Mouse (Mus musculus) heart, postnatal 4 days (tissue): Measurements from ENCODE around the gene Armh2. TPM values are rescaled to one million over a fixed set of nuclear protein-coding genes. Genes with fewer than 3 reads are reported as not detected.

Experiments
- DNase-seq: peaks from one replicate; pipeline ENCODE4 v3.0.0; 2021
- total RNA-seq, 2 experiments: library from RNA; stranded (reverse); gene quantifications; 2 replicates each; pipeline ENCODE4 v1.2.3; 2021

The Armh2 gene
- total RNA-seq, result not detected

DNA sequence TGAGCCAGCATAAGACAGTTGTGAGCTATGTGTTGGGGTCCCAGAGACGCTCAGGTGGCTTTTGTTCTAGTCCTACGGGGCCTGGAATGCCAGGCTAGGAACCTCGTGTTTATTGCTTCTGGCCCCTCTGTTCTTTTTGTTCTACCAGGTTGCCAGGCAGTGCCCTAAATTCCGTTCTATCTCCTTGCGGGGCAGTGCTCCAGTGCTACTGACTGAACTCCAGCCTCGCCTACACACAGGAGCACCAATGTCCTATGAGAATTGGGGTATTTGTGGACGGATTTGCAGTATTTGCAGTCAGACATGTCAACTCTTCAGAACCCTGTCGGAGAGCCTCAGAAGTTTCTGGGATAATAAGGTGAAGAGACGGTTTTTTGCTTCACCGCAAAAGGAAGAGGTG, at the start of gene Armh2:
Gene Armh2 (plus strand): TSS at position 205 of the 400 bp plus-strand sequence.
- DNase-seq, result no peak

DNA sequence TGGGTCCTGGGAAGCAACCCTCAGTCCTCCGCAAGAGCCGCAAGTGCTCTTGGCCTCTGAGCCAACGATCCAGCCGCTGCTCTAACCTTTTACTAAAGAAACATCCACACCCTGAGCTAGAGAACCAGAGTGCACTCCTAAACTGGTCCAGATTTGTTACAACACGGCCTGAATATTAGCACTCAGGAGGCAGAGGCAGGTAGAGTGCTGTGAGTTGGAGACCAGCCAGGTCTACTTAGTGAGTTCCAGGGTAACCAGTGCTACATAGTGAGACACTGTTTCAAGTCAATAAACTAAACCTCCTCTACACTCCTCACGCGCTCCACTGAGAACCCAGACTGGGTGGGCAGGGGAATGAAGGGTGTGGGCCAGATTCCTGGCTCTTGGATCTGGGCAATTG, 47.7 kb upstream of the Armh2 start:
- DNase-seq, result no peak

DNA sequence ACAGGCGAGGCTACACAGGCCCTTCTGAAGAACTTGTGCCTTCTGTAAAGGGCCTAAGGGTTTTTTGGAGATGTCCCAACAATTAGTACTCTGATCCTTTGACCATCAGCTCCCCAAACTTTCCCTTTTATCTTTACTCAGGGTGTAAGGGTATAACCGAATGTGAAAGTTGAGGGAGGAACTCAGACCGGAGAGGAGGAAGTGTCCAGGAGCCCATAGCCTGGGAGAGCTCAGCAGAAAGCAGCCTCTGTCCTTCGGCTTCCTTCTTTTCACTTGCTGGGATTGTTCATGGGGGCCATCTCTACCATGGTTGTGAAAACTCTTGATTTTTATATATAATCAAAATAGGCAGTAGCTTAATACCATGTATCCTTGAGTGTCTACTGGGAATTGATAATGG, 42.3 kb upstream of the Armh2 start:
- DNase-seq, result no peak

DNA sequence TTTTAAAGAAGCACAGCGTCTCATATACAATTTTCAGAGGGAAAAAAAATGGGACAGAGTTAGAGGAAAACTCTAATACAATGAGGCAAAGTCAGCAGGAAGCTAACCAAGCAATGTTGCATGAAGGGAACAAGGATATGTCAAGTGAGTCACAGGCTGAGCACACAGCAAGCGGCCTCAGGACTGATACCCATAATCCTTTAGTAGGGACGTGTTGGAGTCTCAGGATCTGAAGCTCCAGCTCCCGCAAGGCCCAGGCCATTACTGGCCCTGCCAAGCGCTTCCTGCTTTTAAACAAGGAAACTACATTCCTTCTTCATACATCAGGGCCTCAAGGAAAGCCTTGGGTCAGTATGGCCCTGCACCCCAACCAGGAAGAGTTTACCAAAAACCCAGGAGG, 38.9 kb upstream of the Armh2 start:
- no peak for DNase-seq

DNA sequence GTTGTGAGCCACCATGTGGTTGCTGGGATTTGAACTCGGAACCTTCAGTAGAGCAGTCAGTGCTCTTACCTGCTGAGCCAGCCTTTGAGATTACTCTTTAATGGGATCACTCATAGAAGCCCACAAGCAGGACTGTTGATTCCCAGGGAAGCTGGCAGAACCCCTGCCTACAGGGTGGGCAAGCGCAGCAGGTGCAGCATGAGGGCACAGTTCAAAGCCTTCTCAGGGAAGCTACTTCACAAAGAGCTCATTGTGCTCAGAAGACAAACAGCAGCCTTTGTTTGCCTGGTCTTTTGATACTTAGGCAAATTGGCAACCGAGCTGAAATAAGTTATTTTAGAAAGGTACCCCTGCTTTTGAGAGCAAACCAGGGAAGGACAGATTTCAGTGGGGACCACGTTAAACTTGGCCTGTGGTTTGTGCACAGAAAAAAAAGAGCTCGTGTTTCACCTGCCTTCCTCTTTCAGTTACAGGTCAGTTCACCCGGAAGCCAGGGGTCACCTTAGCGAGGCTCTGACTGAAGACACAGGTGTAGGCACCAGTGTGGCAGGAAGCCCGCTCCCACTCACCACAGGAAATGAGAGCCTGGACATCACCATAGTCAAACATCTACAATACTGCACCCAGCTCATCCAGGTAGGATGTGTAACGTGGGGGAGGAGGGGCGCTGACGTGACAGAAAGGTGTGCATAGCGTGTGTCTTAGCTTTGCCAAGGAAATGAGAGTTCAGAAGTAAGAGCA, 31.2 kb upstream of the Armh2 start:
- no peak for DNase-seq

DNA sequence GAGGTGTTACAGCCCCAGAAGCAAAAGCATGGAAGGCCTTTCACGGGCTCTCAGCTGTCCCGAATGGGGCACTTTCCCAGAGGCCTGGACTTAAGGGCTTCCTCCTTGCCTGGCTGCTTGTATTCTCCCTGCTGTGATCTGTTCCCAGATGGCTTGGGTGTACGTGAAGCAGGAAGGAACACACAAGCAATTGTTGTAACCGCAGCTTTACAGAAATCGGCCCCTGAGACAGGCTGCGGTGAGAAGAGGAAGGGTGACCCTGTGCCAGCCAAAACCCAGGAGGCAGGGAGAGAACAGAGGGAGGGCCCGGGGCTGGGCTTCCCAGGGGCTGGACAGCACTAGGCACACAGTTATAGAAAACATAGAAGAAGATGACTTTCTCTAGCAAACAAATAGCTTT, 30.1 kb upstream of the Armh2 start:
- no peak for DNase-seq

DNA sequence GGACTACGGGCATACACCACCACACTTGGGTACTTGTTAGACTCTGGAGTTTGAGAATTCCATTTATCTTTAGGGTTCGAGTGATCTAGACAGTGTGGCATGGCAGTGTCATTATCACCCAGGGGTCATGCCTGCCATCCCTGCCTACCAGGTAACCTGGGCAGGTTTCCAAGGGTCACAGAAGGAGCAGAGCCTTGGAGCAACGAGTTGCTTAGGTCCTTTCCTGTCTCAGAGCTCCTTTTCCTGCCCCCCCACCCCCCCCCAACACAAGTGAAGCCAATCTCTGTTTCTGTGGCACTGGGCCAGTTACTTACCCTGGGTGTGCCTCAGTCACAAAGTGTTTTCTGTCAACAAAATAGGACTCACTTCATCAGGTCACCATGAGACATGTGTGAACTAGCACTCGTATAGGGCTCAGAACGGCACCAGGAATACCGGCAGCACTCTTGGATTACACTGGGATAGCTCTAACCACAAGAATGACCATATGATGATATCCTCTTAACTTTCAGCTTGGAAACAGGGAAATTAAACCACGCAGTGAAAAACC, 28.4 kb upstream of the Armh2 start:
- DNase-seq, result no peak

DNA sequence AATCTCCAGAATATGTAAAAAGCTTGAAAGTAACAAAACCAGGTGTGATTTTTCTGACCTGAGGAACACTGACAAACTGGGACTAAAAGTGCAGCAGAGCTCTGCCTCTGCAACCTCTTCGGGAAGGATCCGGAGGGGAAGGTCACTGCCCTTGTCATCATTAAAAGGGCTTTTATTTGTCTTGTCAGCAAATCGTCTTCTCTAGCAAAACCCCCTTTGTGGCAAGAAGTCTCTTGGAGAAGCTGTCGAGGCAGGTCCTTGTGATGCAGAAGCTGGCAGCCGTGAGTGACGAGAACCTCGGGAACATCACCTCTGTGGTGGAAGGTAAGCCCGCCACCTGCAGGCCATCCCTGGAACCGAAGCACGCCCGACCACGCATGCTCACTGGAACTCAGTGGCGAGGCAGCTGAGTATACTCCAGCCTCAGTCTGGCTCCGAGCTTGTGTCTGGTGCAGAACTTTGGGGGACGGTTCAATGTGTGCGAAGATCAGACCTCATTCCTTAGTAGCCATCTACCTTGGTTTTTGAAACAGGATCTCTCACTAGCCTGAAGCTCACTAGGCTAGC, 27.5 kb upstream of the Armh2 start:
- DNase-seq, result peak; percentile 94

DNA sequence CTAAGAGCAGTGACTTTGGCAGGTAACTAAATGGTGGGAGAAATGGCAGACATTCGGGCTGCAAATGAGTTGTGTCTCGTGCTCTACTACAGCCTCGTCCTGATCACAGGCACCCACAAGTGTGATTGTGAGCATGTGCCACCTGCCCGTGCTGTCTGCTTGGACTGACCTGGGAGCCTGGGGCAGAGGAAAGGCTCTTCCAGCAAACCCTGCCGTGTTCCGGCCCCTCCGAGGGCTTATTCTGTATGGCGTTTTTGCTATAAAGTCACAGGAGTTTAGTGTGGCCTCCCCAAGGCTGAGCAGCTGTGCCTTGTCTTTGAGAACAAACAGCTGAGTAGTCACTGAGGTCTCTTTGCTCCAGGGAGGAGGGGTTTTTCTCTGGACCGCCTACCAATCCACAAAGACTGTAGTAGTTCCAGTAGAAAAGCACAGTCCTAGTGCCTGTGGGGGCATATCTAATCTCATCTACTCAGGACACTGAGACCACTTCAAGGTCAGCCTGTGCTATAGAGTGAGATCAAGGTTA, 26.6 kb upstream of the Armh2 start:
- DNase-seq, result no peak

DNA sequence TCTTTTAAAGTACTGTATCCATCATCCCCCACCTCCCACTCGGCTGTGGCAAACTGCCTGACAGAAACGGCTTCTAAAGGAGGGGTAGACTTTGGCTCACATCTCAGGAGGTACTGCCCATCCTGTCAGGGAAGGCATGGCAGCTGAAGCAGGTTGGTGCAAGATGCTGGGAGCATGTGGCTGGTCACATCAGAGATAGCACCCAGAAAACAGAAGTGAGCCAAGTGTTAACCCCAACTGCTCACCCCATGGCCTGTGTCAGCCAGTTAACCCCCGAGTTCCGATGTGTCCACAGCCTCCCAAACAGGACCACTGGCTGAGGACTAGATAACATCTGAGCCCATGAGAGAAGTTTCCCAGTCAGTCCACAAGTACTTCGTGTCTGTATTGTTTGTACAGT, 25.4 kb upstream of the Armh2 start:
- DNase-seq, result no peak

DNA sequence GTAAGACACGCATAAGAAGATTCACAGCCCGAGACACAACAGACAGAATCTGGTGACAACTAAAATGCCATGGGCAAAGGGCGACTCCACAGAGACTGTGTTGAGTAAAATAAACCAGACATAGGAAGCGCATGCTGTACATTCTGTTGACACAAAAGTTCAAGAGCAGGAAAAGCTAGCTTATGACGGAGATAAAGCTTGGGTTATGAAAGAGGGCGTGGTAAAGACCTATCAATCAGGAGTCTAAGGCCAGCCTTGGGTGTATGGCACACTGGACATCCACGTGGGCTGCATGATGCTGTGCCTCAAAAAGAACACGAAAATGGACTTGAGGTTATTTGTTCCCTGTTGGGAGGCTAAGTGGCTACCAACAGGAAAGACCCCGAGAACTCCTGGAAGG, 24.6 kb upstream of the Armh2 start:
- DNase-seq, result no peak

DNA sequence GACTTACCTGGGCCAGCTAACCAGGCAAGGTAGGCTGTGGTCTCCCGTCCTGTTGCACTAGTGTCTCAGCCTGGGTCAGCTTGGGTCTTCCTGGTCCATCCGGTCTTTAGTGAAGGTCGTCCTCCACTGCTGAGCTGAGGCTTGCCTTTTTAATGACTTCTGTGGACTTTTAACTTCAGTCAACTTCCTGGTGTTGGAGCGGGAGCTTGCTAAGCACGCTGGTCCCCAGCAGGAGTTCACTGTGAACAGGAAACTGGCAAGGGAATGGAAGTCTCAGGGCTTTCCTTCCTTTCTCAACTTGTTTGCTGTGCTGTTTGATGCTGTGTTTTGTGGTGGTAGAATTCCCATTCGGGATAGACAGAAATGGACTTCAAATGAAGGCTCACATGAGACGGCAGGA, 23.4 kb upstream of the Armh2 start:
- DNase-seq, result no peak

DNA sequence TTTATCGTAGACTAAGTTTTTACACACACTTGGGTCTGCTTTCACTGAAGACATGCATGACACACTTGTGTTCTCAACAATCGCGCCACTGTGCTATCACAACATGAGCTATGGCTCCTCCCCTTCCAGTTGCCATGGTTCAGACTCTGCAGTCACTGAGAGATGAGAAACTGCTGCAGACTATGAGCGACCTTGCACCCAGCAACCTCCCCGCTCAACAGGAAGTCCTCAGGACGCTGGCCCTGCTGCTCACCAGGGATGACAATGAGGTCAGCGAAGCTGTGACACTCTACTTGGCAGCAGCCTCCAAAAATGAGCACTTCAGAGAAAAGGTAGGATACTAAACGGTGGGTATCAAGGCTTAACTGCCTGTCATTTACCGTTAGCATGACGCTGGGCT, 19.5 kb upstream of the Armh2 start:
- no peak for DNase-seq

DNA sequence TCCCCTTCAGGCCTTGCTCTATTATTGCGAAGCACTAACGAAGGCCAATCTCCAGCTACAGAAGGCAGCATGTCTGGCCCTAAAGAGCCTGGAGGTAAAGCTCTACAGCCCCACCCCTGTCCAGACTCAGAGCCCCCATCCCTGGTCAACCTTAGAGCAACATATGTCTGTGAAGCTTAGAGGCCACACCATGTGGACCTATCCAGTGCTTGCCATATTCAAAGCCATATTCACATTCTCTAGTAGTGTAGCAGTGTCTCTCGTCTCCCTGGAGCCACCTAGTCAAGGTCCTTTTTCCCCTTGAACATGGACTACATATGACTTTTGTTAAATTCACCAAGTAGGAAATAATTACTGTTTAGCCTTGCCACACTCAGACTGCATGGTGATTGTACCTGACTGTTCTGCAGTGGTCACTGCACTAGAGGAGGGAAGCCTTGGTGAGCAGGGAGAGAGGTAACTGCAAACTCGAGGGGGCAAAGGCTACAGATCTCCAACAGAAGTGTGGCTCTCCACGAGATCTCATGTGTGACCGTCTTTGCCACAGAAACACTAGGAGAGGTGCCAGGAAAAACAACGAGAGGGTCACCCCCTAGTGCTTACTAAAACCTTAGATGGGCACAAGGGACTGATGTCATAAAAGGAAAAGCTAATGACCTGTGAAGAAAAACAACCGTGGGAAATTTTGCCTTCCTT, 17.2 kb upstream of the Armh2 start:
- DNase-seq, result no peak

DNA sequence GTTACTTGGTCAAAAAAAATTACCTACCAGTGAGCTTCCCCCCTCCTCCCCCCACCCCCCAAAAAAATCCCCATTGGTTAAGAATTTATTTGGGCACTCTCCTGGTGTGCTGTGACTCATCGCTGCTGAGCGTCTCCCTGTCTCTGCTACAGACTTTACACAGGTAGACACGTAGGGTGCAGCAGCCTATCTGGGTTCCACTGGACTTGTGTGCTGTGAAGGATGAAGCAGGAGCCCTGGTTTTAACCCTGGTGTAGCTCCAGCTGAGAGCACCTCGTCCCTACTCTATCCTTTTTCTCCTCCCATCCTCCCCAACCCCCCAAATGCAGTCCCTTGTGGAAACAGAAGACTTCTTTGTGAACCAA, 16.7 kb upstream of the Armh2 start:
- no peak for DNase-seq

DNA sequence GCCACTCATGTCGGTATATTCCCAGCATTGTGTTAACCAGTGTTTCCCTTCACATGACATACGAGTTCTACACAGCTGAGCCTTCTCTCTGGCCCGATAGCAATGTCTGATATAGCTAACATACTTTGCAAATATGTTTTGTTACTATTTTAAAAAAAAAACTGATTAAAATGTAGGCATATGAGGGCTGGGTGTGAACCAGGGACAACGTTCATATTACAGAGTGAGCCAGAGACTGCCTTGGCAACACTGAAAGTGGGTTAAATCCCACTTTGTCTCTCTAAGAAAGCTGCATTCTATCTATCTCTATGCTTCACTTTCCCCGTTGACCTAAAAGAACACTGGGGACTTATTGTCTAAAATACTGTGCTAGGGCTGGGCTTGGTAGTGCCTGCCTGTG, 11.9 kb upstream of the Armh2 start:
- no peak for DNase-seq

DNA sequence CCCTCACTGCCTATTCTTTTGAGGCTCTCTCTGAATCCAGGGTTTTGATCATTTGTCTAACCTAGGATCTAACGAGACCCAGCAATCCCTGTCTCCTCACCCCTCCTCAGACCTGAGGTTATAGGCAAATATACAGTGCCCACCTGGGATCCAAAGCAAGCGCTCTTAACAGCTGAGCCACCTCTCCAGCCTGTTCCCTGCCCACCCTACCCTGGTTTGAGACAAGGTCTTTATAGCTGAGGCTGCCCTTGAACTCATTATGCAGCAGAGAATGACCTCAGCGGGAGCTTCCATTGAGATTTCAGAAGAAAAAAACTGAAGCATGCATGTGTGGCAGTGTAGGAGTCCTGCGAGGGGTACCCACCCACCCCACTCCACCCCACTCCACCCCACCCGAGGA, 6.5 kb upstream of the Armh2 start:
- DNase-seq, result no peak

DNA sequence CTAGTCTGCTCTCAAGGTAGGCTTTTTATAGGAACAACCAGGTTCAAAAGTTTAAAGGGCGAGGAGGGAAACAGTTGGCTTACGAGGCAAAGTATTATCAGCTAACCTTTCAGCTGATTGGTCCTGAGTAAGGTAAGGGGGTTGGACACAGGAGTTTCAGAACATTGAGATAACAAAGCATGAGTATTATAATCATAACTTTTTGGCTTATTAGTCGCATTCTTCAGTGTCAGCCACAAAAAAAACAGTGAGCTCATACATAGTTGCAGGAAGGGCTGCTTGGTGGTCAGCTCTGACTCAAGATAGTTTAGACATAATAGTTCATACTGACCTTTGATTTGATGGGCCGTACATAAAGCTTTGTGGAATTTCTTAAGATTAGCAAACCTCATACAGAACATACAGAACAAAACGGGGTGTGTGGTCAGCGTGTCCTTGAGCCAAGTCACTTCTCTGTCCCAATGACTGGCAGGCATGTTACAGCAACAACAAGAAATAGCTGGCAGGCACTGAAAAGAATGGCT, 5.4 kb upstream of the Armh2 start:
- DNase-seq, result no peak

DNA sequence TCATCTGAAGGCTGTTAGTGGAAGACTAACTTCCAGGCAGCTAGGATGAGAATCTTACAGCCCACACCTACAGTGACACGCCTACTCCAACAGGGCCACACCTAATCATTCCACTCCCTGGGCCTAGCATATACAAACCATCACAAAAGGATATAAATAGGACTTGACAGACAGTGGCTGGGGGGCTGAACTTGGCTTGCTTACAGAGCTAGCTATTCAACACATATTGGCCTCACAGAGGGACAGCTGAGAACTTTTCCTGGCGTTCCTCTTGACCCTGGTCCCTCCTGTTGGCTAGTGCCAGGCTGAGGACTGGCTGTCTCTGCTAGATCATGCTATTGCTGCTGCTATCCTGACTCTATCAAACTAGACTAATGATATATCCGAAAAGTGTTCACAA, 6.8 kb downstream of the Armh2 start:
- peak; percentile 39 for DNase-seq

DNA sequence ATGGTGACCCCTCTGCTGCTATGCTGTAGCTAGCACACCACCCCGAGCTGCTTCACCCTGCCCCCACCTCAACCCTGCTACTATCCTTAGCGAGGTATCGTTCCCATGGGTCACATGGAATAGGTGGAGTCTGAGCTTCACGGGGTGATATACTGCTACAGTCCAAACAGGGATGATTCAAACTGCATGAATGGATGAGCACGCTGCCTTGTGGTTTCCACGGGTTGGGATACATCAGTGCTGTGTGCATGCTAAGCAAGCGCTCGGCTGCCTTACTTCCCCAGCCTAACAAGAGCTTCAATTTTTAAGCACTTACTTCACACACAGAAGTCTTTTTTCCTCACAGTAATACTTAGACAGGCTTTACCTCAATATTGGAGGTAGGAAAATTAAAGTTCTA, 9.8 kb downstream of the Armh2 start:
- no peak for DNase-seq

DNA sequence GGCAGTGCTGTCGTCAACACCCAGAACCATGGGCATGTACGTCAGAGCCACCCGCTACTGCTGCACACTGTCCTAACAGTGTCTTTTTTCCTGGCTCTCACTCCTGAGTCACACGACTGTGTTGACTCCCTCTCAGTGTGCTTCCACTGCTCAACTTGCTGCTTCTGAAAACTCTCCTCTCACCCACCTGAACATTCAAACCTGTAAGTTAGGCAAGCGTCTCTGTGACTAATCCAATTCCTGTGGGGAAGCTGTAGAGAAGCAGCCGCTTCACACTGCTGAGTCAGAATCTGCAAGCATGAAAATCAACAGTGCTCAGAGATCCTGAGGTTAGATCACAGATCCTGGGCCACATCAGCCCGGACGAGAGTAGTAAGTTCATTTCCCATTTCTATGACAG, 10.4 kb downstream of the Armh2 start:
- no peak for DNase-seq

DNA sequence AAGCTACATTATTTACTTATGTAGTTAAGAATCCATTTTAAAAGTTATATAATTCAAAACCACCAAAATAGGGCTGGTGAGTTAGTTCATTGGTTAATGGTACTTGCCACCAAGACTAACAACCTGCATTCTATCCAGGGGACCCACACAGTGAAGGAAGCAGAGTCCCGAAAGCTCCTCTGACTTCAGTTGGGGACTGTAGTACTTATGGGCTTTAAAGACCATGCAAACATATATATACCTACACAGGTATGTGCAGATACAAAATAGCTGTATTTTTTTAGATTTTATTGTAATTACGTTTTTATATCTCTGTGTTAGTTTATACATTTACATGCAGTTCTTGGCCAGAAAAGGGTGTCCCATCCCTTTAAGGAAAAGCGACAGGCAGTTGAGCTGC, 15.7 kb downstream of the Armh2 start:
- no peak for DNase-seq

DNA sequence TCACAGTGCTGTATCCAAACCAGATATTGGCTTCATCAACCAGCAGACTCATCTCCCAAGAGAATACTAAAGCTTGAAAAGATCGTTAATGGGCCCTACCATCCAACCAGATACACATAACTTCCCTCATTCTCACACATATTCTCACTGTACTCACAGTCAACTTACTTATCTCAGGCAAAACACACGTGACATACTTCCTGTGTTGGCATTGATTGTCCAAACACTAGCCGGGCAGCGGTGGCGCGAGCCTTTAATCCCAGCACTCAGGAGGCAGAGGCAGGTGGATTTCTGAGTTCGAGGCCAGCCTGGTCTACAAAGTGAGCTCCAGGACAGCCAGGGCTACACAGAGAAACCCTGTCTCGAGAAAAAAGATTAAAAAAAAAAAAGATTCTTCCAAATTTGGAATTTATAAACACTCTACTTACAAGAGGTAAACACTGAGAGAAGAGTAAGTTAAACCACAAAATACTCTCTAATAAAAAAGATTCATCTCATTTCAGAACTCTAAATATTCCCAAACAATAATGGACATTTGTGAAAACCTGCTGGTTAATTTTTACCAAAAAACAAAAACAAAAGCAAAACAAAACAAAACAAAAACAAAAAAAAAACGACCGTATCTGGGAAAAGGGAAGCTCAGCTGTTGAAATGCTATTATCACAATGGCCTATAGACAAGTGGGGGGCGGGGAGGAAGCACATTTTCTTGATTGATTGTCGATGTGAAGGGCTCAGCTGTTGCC, 17.0 kb downstream of the Armh2 start:
- DNase-seq, result no peak
